Mouse (Mus musculus): ENCODE results near the gene Ppp1r14b. TPM values are rescaled to one million over a fixed set of nuclear protein-coding genes. Genes with fewer than 3 reads are reported as not detected.

Ppp1r14b gene
- polyA plus RNA-seq, 1 experiment = 340 TPM

DNA sequence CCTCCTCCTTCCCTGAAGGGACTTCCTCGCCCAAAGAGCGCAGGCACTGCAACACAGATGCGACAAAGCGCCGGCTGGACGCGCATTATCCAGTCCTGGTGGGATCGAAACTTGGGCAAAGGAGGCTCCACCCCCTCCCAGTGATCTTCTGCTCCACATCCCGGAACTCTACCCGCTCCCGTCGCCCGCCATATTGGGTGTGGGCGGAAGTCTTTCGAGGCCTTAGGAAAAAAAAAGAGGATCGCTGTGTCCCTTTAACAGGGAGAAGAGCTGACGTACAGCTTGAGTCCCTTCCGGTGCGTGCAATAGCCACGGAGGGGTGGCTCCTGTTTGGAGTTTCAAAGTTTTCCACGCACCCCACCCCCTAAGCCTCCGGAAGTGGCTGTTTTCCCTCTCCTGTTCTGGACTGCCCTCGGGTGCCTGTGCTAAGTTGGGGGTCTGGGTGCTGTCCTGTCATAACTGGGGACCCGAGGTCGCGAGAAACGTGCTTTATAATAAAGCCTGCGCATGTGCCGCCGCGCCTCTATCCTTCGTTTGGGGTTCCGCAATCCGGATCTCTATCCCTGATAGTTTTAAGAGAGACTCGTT is 23.3 kb upstream of the Ppp1r14b start:
- DNase-seq = peak; percentile 87
- peak overlapping the region; percentile 70 for H3K4me3 ChIP-seq (ENCODE audit: control insufficient read depth, insufficient read depth, low read length)
- H3K27ac ChIP-seq (ENCODE audit: control insufficient read depth, insufficient read depth, low read length) = peak overlapping the region; percentile 73
- peaks cover 20% of the 10 kb centered on the region for H3K4me1 ChIP-seq (replicated peaks; ENCODE audit: control insufficient read depth, insufficient read depth, low read length)
- no peaks in the 10 kb centered on the region for H3K27me3 ChIP-seq (ENCODE audit: control insufficient read depth, insufficient read depth, low read length)
- no peaks in the 10 kb centered on the region for H3K36me3 ChIP-seq (ENCODE audit: control insufficient read depth, insufficient read depth, low read length)
- peak; percentile 53 for TF ChIP-seq POLR2A (IDR thresholded peaks at IDR 0.05; ENCODE audit: control insufficient read depth, extremely low read depth, insufficient read depth, low read length, poor library complexity)
- no peak for TF ChIP-seq CTCF (IDR thresholded peaks at IDR 0.05; ENCODE audit: borderline replicate concordance, control insufficient read depth, extremely low read depth, insufficient read depth, low read length, poor library complexity)
- under 1% methylated on average over 35 of the region's 35 CpGs for WGBS

DNA sequence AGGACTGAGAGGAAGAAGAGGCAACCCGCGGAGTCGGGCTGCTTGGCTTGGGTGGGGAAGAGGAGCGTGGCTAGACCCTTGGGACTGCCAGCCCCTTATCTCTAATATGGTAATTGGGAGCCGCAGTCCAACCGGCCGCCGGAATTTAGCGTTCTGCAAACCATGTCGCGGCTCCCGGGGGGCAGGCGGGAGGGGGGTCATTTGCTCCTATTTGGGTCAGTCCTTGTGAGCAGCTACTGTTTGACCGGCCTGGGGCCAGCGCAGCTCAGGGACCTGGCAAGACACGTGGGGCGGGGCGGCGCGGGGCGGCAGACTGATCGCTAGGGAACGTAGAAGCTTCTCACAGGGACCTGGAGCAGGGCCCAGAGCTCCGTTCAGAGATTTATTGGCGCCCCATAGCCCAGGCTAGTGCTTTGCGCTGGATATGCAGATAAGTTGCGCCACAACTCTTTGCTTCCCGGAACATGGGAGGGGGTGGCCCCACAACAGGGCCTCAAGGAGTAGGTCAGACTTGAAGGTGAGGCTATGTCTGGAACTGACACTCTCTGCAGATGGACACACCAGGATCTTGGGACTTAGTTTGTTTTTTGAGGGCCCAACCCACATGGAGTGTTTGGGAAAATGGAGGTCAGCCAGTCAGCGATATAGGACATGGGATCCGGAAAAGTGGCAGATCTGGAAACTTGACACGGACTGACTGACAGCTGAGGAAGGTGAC is 22.6 kb upstream of the Ppp1r14b start:
- Histone ChIP-seq H3K4me1 (replicated peaks; ENCODE audit: control insufficient read depth, insufficient read depth, low read length) (peaks cover 20% of the 10 kb centered on the region), H3K4me3 (ENCODE audit: control insufficient read depth, insufficient read depth, low read length) (peak overlapping the region; percentile 70), H3K36me3 (ENCODE audit: control insufficient read depth, insufficient read depth, low read length) (no peaks in the 10 kb centered on the region), H3K27ac (ENCODE audit: control insufficient read depth, insufficient read depth, low read length) (peak overlapping the region; percentile 73), H3K27me3 (ENCODE audit: control insufficient read depth, insufficient read depth, low read length) (no peaks in the 10 kb centered on the region)
- DNase-seq = peak; percentile 56
- WGBS = 7% methylated on average over 31 of the region's 31 CpGs
- TF ChIP-seq POLR2A (IDR thresholded peaks at IDR 0.05; ENCODE audit: control insufficient read depth, extremely low read depth, insufficient read depth, low read length, poor library complexity) (no peak), CTCF (IDR thresholded peaks at IDR 0.05; ENCODE audit: borderline replicate concordance, control insufficient read depth, extremely low read depth, insufficient read depth, low read length, poor library complexity) (no peak)

DNA sequence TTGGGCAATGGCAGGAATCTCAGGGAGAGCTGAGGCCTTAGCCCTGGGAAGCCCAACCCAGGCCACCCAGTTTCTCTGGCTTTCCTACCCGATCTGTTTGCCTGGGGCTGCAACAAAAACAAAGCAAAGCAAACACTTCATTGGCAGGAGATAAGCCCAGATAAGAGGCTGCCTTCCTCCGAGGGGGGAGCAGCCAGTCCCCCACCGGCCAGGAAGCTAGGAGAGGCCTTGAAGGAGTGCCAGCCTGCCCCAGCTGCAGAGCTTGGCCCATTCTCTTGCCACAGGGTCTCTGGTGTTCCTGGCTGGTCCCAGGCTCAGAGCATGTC is 22.1 kb upstream of the Ppp1r14b start:
- peak overlapping the region; percentile 70; the same call in 1 of the 2 replicates for H3K4me3 ChIP-seq (ENCODE audit: control insufficient read depth, insufficient read depth, low read length)
- WGBS = 1% methylated on average over 3 of the region's 3 CpGs

DNA sequence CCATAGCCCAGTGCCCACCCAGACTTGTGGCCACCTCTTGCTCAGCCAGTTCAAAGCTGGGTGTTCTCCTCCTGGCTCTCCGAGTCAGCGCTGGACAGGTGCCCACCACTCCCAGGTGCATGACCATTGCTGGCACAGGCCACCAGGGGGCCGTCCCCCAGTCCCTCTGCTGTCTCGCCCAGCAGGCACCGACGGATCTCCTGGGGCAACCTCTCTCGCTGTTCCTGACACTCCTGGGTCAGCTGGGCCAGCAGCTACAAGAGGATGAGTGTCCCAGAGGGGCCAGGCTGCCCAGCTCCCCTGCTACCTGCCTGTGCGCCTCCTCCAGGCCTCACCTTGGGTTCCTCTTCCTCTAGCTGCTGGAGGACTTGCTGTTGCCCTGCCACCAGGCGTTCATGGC is 20.7 kb upstream of the Ppp1r14b start:
- DNase-seq = no peak
- WGBS = 80% methylated on average over 9 of the region's 9 CpGs
- Histone ChIP-seq H3K27me3 (ENCODE audit: control insufficient read depth, insufficient read depth, low read length) (no peaks in the 10 kb centered on the region), H3K27ac (ENCODE audit: control insufficient read depth, insufficient read depth, low read length) (no peak overlapping the region), H3K36me3 (ENCODE audit: control insufficient read depth, insufficient read depth, low read length) (no peaks in the 10 kb centered on the region), H3K4me1 (replicated peaks; ENCODE audit: control insufficient read depth, insufficient read depth, low read length) (peaks cover 16% of the 10 kb centered on the region), H3K4me3 (ENCODE audit: control insufficient read depth, insufficient read depth, low read length) (no peak overlapping the region)
- TF ChIP-seq CTCF (IDR thresholded peaks at IDR 0.05; ENCODE audit: borderline replicate concordance, control insufficient read depth, extremely low read depth, insufficient read depth, low read length, poor library complexity) (peak; percentile 63; the same call in 1 of the 2 replicates), POLR2A (IDR thresholded peaks at IDR 0.05; ENCODE audit: control insufficient read depth, extremely low read depth, insufficient read depth, low read length, poor library complexity) (no peak)

More for the DNA sequence above, 22.1 kb upstream of the Ppp1r14b start:
- Histone ChIP-seq H3K27ac (ENCODE audit: control insufficient read depth, insufficient read depth, low read length) (peak overlapping the region; percentile 73; the same call in 1 of the 2 replicates), H3K27me3 (ENCODE audit: control insufficient read depth, insufficient read depth, low read length) (no peaks in the 10 kb centered on the region), H3K36me3 (ENCODE audit: control insufficient read depth, insufficient read depth, low read length) (no peaks in the 10 kb centered on the region), H3K4me1 (replicated peaks; ENCODE audit: control insufficient read depth, insufficient read depth, low read length) (peaks cover 20% of the 10 kb centered on the region)
- no peak for DNase-seq
- no peak for TF ChIP-seq POLR2A (IDR thresholded peaks at IDR 0.05; ENCODE audit: control insufficient read depth, extremely low read depth, insufficient read depth, low read length, poor library complexity)
- TF ChIP-seq CTCF (IDR thresholded peaks at IDR 0.05; ENCODE audit: borderline replicate concordance, control insufficient read depth, extremely low read depth, insufficient read depth, low read length, poor library complexity) = no peak

DNA sequence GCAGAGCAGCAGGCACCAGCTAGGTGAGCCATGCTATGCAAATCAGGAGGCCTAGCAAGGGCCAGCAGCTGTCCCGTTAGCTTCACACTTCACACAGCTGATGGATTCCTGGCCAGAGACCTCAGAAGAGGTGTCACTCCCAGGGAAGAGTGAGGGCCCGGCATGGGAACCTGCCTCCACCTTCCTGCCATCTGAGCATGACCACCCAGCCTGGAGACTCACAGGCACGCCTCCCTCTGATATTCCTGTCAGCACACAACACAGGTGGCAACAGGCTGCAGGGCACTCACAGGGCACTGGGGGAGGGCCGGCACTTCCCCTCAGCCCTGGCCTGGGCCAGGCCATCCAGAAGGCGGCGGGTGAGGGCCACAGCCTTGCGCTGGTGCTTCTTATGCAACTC is 19.3 kb upstream of the Ppp1r14b start:
- 95% methylated on average over 7 of the region's 7 CpGs for WGBS
- no peak for TF ChIP-seq POLR2A (IDR thresholded peaks at IDR 0.05; ENCODE audit: control insufficient read depth, extremely low read depth, insufficient read depth, low read length, poor library complexity)
- TF ChIP-seq CTCF (IDR thresholded peaks at IDR 0.05; ENCODE audit: borderline replicate concordance, control insufficient read depth, extremely low read depth, insufficient read depth, low read length, poor library complexity) = no peak
- no peaks in the 10 kb centered on the region for H3K27me3 ChIP-seq (ENCODE audit: control insufficient read depth, insufficient read depth, low read length)
- peaks cover 15% of the 10 kb centered on the region for H3K4me1 ChIP-seq (replicated peaks; ENCODE audit: control insufficient read depth, insufficient read depth, low read length)
- no peaks in the 10 kb centered on the region for H3K36me3 ChIP-seq (ENCODE audit: control insufficient read depth, insufficient read depth, low read length)
- H3K27ac ChIP-seq (ENCODE audit: control insufficient read depth, insufficient read depth, low read length) = no peak overlapping the region
- no peak for DNase-seq
- H3K4me3 ChIP-seq (ENCODE audit: control insufficient read depth, insufficient read depth, low read length) = no peak overlapping the region

DNA sequence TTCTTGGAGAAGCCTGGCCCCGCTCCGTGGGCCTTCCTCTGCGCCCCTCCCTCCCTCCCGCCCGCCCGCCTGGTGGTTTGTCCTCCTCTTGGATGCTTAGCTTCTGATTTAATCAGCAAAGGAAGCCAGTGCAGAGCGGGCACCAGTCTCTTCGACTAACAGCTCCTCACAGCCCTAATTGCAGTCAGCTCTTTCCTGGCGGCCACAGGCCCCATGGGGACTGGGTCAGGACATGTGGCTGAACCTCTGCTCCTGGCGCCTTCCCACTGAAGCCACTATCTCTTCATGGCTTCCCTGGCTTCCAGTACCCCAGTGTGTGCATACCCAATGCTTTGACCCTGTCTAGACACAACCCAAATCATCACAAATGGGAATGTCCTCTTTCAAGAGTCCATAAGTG is 18.3 kb upstream of the Ppp1r14b start:
- TF ChIP-seq CTCF (IDR thresholded peaks at IDR 0.05; ENCODE audit: borderline replicate concordance, control insufficient read depth, extremely low read depth, insufficient read depth, low read length, poor library complexity) = no peak
- no peak for TF ChIP-seq POLR2A (IDR thresholded peaks at IDR 0.05; ENCODE audit: control insufficient read depth, extremely low read depth, insufficient read depth, low read length, poor library complexity)
- no peak for DNase-seq
- 90% methylated on average over 10 of the region's 10 CpGs for WGBS
- H3K4me3 ChIP-seq (ENCODE audit: control insufficient read depth, insufficient read depth, low read length) = no peak overlapping the region
- no peaks in the 10 kb centered on the region for H3K36me3 ChIP-seq (ENCODE audit: control insufficient read depth, insufficient read depth, low read length)
- H3K27ac ChIP-seq (ENCODE audit: control insufficient read depth, insufficient read depth, low read length) = no peak overlapping the region
- H3K4me1 ChIP-seq (replicated peaks; ENCODE audit: control insufficient read depth, insufficient read depth, low read length) = peaks cover 12% of the 10 kb centered on the region
- no peaks in the 10 kb centered on the region for H3K27me3 ChIP-seq (ENCODE audit: control insufficient read depth, insufficient read depth, low read length)
